Mouse (Mus musculus) spleen, postnatal 4 days (tissue): ENCODE data around the gene Lgi2.

Experiments used
- DNase-seq, 2 experiments: peaks; one replicate each; pipeline ENCODE4 v3.0.0; 2022; ENCODE audit warnings: low spot score in 2 of 2

Gene Lgi2

DNA sequence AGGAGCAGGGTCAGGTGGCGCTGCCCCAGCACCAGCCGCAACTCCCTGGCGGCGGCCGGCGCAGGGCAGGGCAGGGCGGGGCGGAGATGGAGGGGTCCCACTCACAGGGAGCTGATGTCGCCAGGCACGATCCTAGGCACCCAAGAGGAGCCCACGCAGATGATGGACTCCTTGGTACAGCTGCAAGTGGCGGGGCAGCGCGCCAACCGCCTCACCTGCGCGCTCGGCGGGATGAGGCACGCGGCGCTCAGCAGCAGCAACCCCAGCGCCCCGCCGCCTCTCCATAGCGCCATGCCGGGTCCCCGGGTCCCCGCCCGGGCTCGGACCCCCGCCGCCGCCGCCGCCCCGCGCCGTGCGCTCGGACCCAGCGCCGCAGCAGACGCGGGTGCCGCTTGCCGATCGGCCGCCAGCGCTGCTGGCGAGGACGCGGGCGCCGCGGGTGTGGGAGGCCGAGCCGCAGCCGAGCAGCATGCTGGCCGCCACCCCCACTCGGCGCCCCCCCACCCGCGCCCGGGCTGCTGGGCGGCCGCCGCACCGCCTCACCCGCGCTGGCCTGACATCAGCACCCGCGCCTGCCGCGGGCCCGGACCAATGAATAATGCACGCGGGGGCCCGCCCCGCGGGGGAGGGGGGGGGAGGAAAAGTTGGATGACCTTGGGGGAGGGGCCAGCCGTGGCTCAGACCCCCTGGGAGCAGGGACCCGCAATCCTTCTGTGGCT lies at the start of gene Lgi2:
TSS of gene Lgi2 (minus strand) at position 650 of the 719 bp plus-strand sequence.
- DNase-seq, result no peak

- DNase-seq, result no peak
Measured at GRCm38 (mm10) chr5:52615421-52615820, 49.2 kb upstream of the Lgi2 start.

DNA sequence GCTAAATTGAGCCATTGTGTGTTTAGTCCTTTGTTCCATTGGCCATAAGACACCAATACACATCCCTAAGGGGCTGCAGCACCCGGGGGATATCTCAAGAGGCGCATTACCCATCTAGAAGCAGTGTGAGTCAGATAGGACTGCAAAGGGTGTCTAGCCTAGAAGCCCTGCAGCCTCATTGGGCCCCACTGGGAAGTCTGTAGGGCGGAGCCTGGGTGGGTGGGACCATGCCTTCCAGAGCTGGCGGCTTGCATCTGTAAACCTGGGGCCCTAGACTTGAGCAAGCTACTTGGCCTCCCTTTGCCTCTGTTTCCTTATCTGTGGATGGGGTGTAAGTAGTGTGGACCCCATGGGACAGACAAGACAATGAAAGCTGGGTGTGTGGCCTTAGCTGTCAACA lies 48.4 kb upstream of the Lgi2 start:
- DNase-seq, result no peak

GRCm38 (mm10) chr5:52612776-52613175 lies 46.5 kb upstream of the Lgi2 start:
- DNase-seq, result no peak

- no peak for DNase-seq
Measured at GRCm38 (mm10) chr5:52611315-52611895, 45.1 kb upstream of the Lgi2 start.

GRCm38 (mm10) chr5:52610306-52610705 lies 44.0 kb upstream of the Lgi2 start:
- no peak for DNase-seq

DNA sequence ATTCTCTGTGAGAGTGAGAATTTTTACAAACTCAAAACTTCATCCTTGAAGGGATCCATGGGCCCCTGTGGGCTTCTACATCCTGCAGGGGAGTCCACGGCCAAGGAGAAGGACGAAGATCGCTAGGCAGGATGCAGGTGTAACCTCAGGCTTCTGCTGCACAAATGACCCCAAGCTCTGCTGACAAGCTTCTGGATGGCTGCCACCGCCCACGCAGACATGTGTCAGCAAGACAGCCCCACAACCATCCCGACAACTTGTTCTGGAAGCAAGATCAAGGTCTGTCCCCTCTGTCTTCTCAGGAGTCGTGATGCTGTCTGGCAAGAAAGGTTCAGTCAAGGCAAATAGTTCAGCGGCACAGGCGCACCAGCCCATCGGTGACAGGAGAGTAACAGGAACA lies 43.4 kb upstream of the Lgi2 start:
- DNase-seq, result no peak

DNA sequence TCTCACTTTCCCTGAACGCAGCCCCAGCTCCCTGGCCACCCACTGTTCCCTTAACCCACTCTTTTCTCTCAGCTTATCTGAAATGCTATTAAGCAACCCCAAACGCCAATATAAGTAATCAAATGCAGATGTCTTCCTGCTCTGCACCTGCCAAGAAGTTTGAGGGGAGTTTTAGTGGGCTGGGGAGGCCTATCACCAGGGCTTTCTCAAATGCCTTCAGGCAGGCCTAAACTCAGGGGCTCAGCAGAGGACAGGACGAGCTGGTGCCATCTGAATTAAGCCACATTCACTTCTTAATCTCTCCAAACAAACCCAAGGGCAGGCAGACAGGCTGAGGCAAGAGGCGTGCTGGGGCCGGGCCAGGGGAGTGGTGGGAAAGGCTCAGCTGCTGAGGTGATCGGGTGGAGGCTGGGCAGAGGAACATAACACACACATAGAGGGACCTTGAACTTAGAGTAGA lies 38.4 kb upstream of the Lgi2 start:
- no peak for DNase-seq

GRCm38 (mm10) chr5:52590612-52591011 lies 24.4 kb upstream of the Lgi2 start:
- no peak for DNase-seq

DNA sequence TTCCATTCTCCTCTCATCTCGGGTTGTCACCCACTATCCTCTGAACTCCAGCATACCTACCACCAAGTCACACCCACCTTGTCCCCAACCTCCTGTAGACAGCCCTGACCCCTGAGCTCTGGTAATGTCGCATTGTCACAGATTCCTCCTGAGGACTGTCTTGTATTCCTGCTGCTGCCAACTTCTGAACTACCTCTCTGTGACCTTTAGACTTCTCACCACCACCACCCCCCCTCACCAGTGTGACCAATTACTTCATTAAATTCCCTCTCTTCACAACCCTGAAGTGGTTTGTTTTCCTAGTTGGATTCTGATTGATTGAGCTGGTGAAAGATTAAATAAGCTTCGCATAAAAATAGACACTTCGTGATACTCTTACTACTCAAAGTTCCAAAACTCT lies 22.4 kb upstream of the Lgi2 start:
- DNase-seq, result no peak

- DNase-seq, result no peak
Measured at GRCm38 (mm10) chr5:52587291-52587733, 21.1 kb upstream of the Lgi2 start.

GRCm38 (mm10) chr5:52572572-52572971 lies 6.3 kb upstream of the Lgi2 start:
- DNase-seq, result no peak

DNA sequence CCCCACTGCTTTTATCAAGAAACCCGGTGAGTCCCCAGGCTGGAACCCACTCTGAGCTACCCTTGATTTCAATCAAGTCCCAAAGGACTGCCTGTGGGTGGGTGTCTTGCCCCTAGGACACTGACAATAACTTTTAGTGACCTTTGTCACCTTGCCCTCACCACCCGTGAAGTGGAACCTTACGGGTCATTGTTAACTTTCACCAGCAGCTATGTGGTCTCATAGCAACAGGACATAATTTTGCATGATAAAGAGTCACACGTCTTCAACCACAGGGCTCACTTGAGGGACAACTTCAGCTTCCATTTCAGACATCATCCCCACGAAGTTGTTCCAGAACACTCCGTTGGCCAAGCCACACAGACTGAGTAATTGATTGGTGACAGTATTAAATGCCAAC lies 4.5 kb upstream of the Lgi2 start:
- no peak for DNase-seq

DNA sequence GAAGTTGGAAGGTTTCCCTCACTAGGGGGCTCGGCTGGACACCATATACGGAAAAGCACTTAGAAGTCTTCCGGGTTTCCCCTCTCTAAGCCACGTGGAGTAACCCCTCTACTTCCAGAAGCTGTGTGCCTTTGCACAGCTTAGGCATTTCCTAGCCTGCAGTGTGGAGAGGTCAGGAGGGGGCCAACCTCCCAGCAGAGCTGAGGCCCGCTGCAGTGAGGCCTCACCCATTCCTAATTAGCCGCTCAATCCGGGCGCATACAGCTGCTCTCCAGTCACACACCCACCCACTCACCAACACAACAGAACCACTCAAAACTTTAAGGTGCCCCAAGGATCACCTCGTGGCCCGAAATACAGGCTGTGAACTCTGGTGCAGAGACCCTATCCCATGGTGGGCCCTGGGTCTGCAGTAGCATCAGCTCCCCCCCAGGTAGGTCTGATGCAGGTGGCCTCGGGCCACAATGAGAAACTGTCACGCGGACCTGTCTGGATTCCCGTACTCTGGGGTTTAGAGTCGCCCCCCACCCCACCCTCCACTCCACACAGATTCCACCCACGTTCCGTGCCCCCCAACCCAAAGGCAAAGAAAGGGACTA lies 949 bp downstream of the Lgi2 start:
- DNase-seq, result no peak

GRCm38 (mm10) chr5:52564351-52564750 lies 1.9 kb downstream of the Lgi2 start:
- no peak for DNase-seq

DNA sequence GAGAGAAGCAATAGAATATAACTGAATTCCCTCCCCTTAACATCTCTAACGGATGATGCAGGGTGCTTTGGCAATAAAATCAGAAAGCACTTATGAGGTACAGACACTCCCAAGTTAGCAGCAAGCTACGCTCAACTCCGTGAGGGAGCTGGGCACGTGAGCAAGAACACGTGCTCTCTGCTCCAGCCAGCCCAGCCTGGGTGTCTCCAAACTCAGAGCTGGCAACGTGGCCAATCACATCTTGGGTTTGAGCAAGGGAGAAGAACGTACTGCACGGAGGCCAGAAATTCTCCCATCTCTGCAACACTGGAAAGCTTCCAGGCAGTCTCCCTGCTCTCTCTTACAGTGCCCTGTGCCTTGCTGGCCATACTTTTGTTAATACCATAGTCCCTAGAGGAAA lies 6.0 kb downstream of the Lgi2 start:
- no peak for DNase-seq

GRCm38 (mm10) chr5:52555526-52555925 lies 10.7 kb downstream of the Lgi2 start:
- DNase-seq, result no peak

- DNase-seq, result no peak
Measured at GRCm38 (mm10) chr5:52551318-52551632, 15.0 kb downstream of the Lgi2 start.

DNA sequence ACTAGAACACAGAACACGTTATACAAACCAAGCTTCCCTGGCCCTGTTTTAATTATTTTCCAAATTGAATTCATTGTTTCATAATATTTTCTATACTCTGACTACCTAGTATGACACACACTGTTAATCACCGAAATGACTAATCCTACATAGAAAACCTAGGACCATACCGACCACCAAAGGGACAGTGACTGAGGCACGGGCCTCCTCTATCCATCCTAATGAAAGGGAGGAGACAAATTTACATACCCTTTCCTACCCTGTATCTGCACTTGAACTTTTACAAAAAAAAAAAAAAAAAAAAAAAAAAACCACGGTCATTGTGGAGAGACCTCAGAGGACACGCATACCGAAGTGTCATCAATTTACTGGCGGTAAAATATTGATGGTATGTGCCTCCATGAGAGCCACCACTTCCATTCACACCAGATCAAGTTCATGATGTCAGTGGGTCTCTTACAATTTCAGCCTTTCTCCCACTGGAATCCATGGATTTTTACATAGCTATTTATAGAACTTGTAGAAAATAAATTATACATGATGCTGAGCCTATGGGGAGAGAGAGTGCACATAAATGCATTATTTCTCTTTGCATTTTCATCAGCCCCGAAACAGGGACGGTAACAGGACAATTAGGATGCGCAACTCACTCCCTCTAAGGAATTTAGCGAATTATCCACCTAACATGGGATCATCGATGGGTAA lies 15.5 kb downstream of the Lgi2 start:
- no peak for DNase-seq

DNA sequence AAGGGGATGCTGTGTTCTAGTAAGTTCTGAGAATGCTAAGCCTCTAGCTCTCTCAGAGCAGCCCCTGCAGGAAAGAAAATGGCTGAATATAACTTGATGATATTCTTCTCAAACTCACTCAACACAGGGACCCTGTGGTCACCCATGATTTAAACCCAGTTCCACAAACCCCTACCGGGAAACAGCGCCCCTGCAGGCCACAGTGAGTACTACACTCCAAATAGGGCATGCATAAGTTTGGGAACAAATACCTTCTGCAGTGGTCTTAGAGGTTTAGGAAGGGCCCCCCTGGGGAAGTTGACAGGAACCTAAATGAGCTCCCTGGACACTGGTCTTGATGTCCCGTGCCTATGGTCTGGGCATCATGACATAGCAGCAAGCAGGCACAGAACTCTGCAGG lies 19.3 kb downstream of the Lgi2 start:
- peak; percentile 27 to 76 for DNase-seq

GRCm38 (mm10) chr5:52543770-52544169 lies 22.5 kb downstream of the Lgi2 start:
- no peak for DNase-seq

- no peak for DNase-seq
Measured at GRCm38 (mm10) chr5:52540186-52540585, 26.1 kb downstream of the Lgi2 start.

DNA sequence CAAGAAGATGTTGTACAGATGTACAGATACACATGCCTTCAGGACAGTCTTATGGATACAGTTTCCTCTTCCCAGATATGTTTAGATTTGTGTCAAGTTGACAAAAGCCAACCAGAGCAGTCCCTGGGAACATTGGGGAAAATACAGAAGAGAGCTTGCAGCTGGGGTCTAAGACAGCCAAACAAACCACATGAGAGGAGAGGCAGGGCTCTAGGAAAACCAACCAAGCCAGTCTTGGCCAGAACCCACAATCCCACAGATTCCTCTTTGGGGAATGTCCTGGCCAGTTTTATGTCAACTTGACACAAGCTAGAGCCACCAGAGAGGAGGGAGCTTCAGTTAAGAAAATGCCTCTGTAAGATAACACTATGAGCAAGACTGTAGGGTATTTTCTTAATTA lies 26.8 kb downstream of the Lgi2 start:
- no peak for DNase-seq
